Mouse (Mus musculus): ENCODE data around the gene Aldh6a1. TPM values are rescaled to one million over a fixed set of nuclear protein-coding genes. Genes with fewer than 3 reads are reported as not detected.

Aldh6a1 gene
- polyA plus RNA-seq (2015; fragmentation: Nextera tagmentation; extraction: Ambion mirVana): 29.9 and 34.6 TPM in 2 replicates

DNA sequence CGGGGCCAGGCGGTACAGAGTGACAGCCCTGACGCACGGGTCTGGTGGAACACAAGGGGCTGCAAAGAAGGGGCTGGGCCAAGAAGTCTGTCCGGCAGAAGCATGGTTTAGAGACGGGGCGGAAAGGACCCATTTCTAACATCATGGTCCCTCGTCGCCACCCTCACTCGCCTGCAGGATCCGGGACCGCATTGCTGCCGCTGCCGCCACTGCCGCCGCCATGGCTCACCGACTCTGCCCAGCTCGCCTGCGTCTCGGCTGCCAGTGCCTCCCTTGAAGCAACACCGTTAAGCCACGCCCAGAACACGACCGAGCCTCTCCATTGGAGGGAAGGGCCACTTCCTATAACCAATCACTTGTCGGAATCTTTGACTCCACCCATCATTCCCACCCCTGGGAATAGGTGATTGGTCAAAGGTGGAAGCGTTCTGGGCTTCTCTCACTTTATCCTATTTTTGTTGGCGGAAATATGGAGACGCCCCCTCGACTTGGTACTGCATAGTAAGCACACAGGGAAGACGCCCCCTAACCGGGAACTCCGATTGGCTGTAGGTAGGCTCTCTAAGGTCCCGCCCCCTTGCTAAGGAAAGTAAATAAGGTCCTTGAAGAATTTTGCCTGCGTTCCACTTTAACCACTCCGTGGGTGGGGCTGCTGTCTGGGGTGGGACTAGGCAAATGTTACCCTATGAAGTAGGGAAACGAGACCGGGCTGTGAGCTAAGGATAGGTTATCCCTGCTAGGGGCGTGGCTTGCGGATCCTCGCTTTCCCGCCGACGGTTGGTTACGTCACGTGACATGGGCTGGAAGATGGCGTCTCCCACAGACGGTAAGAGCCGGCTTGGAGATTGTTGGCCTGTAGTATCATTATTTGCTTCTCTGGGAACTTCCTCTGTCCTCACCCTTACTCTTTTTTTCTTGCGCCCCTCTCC is at the start of gene Aldh6a1, which contains the start of gene Lin52:
Gene Aldh6a1, minus strand, starts transcription at position 287 of the 929 bp plus-strand sequence.
Gene Lin52, plus strand, starts transcription at position 705 of the 929 bp plus-strand sequence.
- ATAC-seq (replicated peaks): peak; percentile 98
- Histone ChIP-seq H3K9me3 (no peaks in the 10 kb centered on the region), H3K27ac (replicated peaks) (peak within 1 kb of the TSS; percentile 67), H3K27me3 (peaks cover 7% of the 10 kb centered on the region; the same call in 1 of the 2 replicates), H3K36me3 (no peaks in the 10 kb centered on the region), H3K4me3 (peak within 1 kb of the TSS; percentile 53), H3K4me1 (peaks cover 24% of the 10 kb centered on the region), H3K4me2 (replicated peaks) (peak within 1 kb of the TSS; percentile 90), H3K9ac (replicated peaks) (peak within 1 kb of the TSS; percentile 58)
- WGBS: under 1% methylated on average over 49 of the region's 49 CpGs

DNA sequence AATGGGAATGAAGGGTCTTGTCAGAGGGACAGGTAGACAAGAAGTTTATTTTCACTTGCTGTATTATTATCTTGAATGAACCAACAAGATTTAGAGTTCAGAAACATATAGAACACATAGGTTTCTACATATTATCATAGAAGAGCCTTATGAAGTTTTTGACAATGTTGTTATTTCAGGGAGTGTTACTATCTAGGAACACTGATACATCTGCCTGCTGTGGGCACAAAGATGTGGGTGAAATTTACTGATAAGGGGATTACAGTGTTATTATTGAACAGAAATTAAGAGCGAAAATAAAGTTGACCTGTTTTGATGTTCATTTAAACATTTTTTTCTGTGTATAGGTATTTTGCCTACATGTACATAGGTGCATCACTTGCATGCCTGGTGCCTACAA is 46.0 kb upstream of the Aldh6a1 start:
- no peak overlapping the region for H3K27ac ChIP-seq (replicated peaks)
- H3K9me3 ChIP-seq: no peaks in the 10 kb centered on the region
- 100% methylated on average over 1 of the region's 1 CpGs for WGBS
- H3K4me2 ChIP-seq (replicated peaks): no peak overlapping the region
- ATAC-seq (replicated peaks): no peak
- peaks cover 12% of the 10 kb centered on the region for H3K4me1 ChIP-seq
- no peaks in the 10 kb centered on the region for H3K36me3 ChIP-seq
- H3K27me3 ChIP-seq: no peaks in the 10 kb centered on the region
- H3K4me3 ChIP-seq: no peak overlapping the region
- no peak overlapping the region for H3K9ac ChIP-seq (replicated peaks)

DNA sequence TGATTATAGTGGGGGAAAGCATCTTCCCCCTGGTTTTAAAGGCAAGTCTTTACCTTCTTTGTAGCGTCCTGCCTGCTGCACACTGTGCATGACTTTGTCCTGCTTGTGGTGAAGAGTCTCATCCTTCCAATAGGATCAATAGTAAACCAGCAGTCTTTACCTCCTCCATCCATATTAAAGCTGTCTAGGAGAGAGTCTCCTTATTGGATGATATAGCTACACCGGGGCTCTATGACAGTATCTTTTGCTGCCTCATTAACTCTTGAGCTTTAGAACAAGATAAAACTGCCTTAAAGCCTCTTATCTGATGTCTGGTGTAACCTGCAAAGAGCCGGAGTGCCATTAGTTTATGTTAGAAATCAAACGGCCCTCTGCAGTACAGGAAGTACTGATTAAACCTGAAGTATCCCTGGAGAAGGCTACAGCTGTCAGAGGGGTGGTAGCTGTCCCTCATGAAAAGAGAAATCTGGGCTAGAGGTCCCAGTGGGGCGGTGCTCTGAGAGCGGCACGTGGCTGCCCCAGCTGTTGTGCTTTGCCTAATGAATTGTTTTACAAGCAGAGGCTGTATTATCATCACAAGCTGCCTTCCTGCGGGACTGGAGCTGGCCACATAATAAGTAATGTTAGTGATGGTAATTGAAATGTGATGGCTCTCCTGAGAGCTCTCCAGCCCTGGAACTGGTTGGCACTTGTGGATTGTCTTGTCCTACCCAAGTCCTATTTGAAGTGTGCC is 36.7 kb upstream of the Aldh6a1 start:
- Histone ChIP-seq H3K9ac (replicated peaks) (no peak overlapping the region), H3K4me1 (peaks cover 6% of the 10 kb centered on the region), H3K27ac (replicated peaks) (0 out of 2 replicates have a peak overlapping the region, but pooled peaks have one; percentile 35), H3K36me3 (no peaks in the 10 kb centered on the region), H3K27me3 (no peaks in the 10 kb centered on the region), H3K9me3 (no peaks in the 10 kb centered on the region), H3K4me2 (replicated peaks) (no peak overlapping the region), H3K4me3 (no peak overlapping the region)
- 27% methylated on average over 8 of the region's 8 CpGs for WGBS
- ATAC-seq (replicated peaks): peak; percentile 13; the same call in 1 of the 2 replicates

DNA sequence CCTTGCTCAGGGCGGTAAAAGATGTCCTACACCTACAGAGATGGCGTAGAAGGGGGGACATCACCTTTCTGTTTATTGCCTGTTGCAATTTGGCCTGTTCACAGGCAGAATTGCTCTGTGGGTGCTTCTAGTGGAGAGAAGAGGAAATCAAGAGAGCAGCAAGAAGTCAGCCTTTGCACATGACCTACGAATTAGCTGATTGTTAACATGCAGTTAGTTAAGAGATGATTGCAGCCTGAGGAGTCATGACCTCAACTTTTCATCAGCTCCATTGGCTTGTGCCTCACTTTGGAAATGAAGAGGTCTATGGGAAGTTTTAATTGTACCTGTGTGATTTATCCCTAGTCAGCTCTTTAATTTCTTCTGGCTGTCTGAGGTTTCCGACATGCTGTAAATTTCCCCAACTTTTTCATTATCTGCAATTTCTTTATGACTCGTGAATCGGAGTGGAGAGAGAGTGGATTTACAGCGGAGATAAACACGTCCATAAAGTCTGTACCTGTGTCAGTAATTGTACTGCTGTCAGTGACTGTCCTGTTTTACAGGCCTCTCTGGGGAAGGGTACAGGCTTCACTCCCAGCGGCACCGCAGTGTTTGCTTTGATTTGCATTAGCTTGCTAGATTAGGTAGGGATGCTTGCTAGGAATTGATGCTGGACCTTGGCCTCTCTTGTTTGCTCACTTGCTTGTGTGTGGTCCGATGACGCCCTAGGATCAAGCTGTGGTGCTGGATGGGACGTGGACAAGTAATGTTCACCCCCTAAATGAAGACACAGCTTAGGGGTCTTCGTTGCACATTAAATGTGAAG is 32.2 kb upstream of the Aldh6a1 start:
- ATAC-seq (replicated peaks): no peak
- Histone ChIP-seq H3K9me3 (no peaks in the 10 kb centered on the region), H3K9ac (replicated peaks) (no peak overlapping the region), H3K27ac (replicated peaks) (no peak overlapping the region), H3K4me1 (peaks cover 6% of the 10 kb centered on the region), H3K4me2 (replicated peaks) (no peak overlapping the region), H3K36me3 (peaks cover 3% of the 10 kb centered on the region; the same call in 1 of the 2 replicates), H3K27me3 (no peaks in the 10 kb centered on the region), H3K4me3 (no peak overlapping the region)
- 95% methylated on average over 14 of the region's 14 CpGs for WGBS

DNA sequence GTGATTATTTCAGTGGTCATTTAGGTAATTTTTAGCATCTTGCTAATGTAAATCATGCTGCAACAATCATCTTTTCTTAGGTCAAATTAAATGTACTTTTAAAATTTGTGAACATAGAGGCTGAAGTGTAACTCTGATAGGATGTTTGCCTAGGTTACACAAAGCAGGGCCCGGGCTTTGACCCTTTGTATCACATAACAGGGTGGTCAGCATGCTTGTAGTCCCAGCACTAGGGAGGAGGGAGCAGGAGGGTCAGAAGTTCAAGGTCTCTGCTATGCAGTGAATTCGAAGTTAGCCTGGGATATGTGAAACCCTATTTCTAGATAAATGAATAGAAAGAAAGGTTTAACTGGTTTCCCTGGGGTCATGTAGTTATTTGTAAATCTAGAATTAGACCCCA is 30.4 kb upstream of the Aldh6a1 start:
- Histone ChIP-seq H3K9ac (replicated peaks) (no peak overlapping the region), H3K27ac (replicated peaks) (no peak overlapping the region), H3K27me3 (no peaks in the 10 kb centered on the region), H3K4me3 (no peak overlapping the region), H3K36me3 (peaks cover 3% of the 10 kb centered on the region; the same call in 1 of the 2 replicates), H3K9me3 (no peaks in the 10 kb centered on the region), H3K4me1 (no peaks in the 10 kb centered on the region), H3K4me2 (replicated peaks) (no peak overlapping the region)
- ATAC-seq (replicated peaks): no peak
- WGBS: 76% methylated on average over 2 of the region's 2 CpGs

DNA sequence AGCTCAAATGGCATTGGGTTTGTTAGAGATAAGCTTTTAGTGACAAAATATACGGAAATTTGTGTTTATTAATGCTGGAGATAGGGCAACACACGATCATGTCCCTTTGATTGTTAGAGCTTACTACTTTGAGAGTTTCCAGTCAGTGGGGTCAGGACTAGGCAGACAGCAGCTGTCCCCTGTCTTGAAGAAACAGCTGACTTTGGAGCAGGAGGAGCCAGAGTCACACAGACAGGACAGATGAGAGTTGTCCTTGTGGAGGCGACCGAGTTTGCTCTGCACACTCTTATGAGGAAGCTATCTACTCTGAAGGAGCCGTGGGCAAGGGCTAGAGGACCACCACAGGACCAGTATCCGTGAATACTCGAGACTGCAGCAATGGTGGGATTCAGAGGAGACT is 28.1 kb upstream of the Aldh6a1 start:
- no peaks in the 10 kb centered on the region for H3K27me3 ChIP-seq
- H3K9me3 ChIP-seq: no peaks in the 10 kb centered on the region
- peaks cover 3% of the 10 kb centered on the region; the same call in 1 of the 2 replicates for H3K36me3 ChIP-seq
- H3K4me3 ChIP-seq: no peak overlapping the region
- H3K9ac ChIP-seq (replicated peaks): no peak overlapping the region
- 94% methylated on average over 7 of the region's 7 CpGs for WGBS
- H3K4me2 ChIP-seq (replicated peaks): no peak overlapping the region
- no peak overlapping the region for H3K27ac ChIP-seq (replicated peaks)
- no peaks in the 10 kb centered on the region for H3K4me1 ChIP-seq
- ATAC-seq (replicated peaks): no peak

DNA sequence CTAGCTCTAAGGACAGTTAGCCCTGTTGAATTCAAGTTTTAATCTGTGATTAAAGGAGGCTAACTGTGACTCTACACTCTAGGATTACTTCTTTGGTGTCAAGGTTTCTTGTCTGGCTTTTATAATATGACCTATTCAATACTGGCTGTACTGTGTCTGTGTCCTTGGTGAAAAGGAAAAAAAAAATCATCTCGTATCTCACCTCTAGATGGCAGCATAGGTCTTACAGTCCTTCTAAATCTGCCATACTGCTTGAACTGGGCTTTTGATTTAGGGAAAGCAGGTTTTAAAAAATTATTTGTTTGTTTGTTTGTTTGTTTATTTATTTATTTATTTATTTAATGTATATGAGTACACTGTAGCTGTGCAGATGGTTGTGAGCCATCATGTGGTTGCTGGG is 17.9 kb upstream of the Aldh6a1 start:
- no peak for ATAC-seq (replicated peaks)
- WGBS: 0% methylated on average over 1 of the region's 1 CpGs
- Histone ChIP-seq H3K4me3 (no peak overlapping the region), H3K9ac (replicated peaks) (no peak overlapping the region), H3K27ac (replicated peaks) (no peak overlapping the region), H3K27me3 (no peaks in the 10 kb centered on the region), H3K4me2 (replicated peaks) (no peak overlapping the region), H3K36me3 (peaks cover 11% of the 10 kb centered on the region), H3K9me3 (no peaks in the 10 kb centered on the region), H3K4me1 (no peaks in the 10 kb centered on the region)

DNA sequence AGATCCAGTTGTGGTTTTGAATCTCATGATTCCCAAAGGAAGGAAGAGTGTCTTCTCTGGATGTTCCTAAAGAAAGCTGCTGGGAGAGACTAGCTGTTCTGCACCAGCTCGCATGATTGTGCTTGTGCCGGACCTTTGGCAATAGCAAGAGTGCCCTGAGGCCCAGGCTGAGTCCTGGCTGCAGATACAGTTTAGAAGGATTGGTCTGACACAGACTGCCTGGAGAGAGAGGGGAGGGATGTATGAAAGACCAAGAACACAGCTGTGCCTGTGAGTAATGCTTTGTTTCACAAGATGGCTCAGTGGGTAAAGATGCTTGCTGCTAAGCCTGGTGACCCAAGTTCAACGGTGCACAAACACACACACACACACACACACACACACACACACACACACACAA is 12.1 kb upstream of the Aldh6a1 start:
- Histone ChIP-seq H3K27ac (replicated peaks) (no peak overlapping the region), H3K36me3 (peaks cover 46% of the 10 kb centered on the region), H3K9ac (replicated peaks) (no peak overlapping the region), H3K4me2 (replicated peaks) (no peak overlapping the region), H3K4me3 (no peak overlapping the region), H3K4me1 (no peaks in the 10 kb centered on the region), H3K9me3 (no peaks in the 10 kb centered on the region), H3K27me3 (no peaks in the 10 kb centered on the region)
- WGBS: 76% methylated on average over 3 of the region's 3 CpGs
- ATAC-seq (replicated peaks): no peak

DNA sequence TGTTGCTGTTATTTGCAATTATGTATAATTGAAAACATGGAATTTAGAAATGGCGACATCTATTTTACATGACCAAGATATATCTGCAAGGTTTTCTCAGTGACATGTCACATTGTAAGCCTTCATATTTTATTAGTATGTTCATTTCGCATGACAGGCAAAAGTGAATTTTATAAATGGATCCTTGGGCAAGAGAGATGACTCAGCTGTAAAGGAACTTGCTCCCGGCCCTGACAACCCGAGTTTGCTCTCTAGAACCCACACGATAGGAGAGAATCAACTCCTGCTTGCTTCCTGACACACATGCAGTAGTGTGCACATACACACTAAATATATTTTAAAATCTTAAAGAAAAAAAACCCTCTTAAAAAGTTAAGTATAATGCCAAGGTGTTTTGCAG is 10.6 kb upstream of the Aldh6a1 start:
- H3K36me3 ChIP-seq: peaks cover 53% of the 10 kb centered on the region
- 95% methylated on average over 5 of the region's 5 CpGs for WGBS

DNA sequence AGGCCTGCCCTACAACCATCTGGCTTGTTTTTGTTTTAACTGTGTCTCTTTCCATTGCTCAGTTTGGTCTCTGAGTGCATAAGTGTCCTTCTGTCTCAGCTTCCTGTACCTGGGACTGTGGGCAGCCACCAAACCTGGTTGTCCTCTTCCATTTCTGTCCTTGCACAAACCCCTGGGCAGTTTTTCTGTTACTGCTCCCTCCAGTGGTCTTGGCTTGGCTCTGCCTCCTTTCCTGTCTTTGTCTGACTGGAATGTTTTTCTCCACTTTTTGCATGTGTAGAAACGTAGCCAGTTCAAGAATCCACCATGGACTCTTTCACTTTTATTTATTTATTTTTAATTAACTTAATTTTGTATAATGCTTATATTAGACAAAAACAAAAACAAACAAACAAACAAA is 9.0 kb upstream of the Aldh6a1 start:
- Histone ChIP-seq H3K9me3 (no peaks in the 10 kb centered on the region), H3K4me1 (no peaks in the 10 kb centered on the region), H3K4me3 (no peak overlapping the region), H3K27me3 (no peaks in the 10 kb centered on the region), H3K36me3 (peaks cover 51% of the 10 kb centered on the region), H3K9ac (replicated peaks) (no peak overlapping the region), H3K27ac (replicated peaks) (no peak overlapping the region), H3K4me2 (replicated peaks) (no peak overlapping the region)
- WGBS: 50% methylated on average over 1 of the region's 1 CpGs
- no peak for ATAC-seq (replicated peaks)

More for the DNA sequence above, 10.6 kb upstream of the Aldh6a1 start:
- no peak overlapping the region for H3K4me2 ChIP-seq (replicated peaks)
- no peak overlapping the region for H3K9ac ChIP-seq (replicated peaks)
- H3K9me3 ChIP-seq: no peaks in the 10 kb centered on the region
- ATAC-seq (replicated peaks): no peak
- no peak overlapping the region for H3K27ac ChIP-seq (replicated peaks)
- H3K27me3 ChIP-seq: no peaks in the 10 kb centered on the region
- H3K4me1 ChIP-seq: no peaks in the 10 kb centered on the region
- no peak overlapping the region for H3K4me3 ChIP-seq

DNA sequence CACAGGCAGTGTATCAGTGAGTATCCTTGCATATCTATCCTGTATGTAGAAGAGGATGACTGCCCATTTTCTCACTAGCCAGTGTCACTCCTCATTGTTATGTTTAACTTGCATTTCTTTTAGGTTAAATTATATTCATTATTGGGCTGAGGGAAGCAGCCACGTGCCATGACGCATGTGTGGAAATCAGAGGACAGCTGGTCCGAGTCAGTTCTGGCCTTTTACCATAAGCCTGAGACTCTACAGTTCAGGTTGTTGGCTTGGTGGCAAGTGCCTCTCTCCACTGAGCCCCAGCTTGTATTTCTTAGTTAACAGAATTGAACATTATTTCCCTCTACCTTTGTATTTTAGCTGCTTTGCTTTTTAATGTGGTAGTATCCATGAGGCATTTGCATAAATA is 6.1 kb upstream of the Aldh6a1 start:
- Histone ChIP-seq H3K9me3 (no peaks in the 10 kb centered on the region), H3K27ac (replicated peaks) (no peak overlapping the region), H3K4me3 (no peak overlapping the region), H3K27me3 (no peaks in the 10 kb centered on the region), H3K4me1 (peaks cover 13% of the 10 kb centered on the region), H3K36me3 (peaks cover 29% of the 10 kb centered on the region), H3K9ac (replicated peaks) (no peak overlapping the region), H3K4me2 (replicated peaks) (no peak overlapping the region)
- 92% methylated on average over 3 of the region's 3 CpGs for WGBS
- no peak for ATAC-seq (replicated peaks)
